Mouse (Mus musculus) kidney, embryonic 16.5 days (tissue): ENCODE data around the gene Nek11. TPM values are rescaled to one million over a fixed set of nuclear protein-coding genes. Genes with fewer than 3 reads are reported as not detected.

Experiments
- ATAC-seq: fragments of 200-750 bp; cut with Nextera tagmentation; 2 replicates; pipeline ENCODE4 v1.8.0; 2017; ENCODE audit warnings: moderate TSS enrichment; ENCODE audit not compliant: low FRiP score, low TSS enrichment
- H3K27ac ChIP-seq: fragments of 300-500 bp; sonication (generic); 2 replicates; pipeline ENCODE4 v1.5.1; 2014; ENCODE audit warnings: low read length
- H3K27me3 ChIP-seq: fragments of 300-500 bp; sonication (generic); 2 replicates; pipeline ENCODE4 v1.6.1; 2014; ENCODE audit warnings: low read length, control low read depth, mixed read lengths; ENCODE audit not compliant: insufficient read depth
- H3K36me3 ChIP-seq: fragments of 300-500 bp; sonication (generic); 2 replicates; pipeline ENCODE4 v1.6.1; 2014; ENCODE audit warnings: low read length, control low read depth, mixed read lengths; ENCODE audit not compliant: insufficient read depth
- H3K4me1 ChIP-seq: fragments of 300-500 bp; sonication (generic); 2 replicates; pipeline ENCODE4 v1.6.1; 2014; ENCODE audit warnings: low read length, control low read depth, mixed read lengths; ENCODE audit not compliant: insufficient read depth
- H3K4me2 ChIP-seq: fragments of 300-500 bp; sonication (generic); replicated peaks from 2 replicates; pipeline ENCODE4 v1.6.1; 2014; ENCODE audit warnings: low read depth, low read length
- H3K4me3 ChIP-seq: fragments of 300-500 bp; sonication (generic); 2 replicates; pipeline ENCODE4 v1.5.1; 2014; ENCODE audit warnings: mild to moderate bottlenecking, low read length
- H3K9ac ChIP-seq: fragments of 300-500 bp; sonication (generic); replicated peaks from 2 replicates; pipeline ENCODE4 v1.6.1; 2014; ENCODE audit warnings: low read length
- H3K9me3 ChIP-seq: fragments of 300-500 bp; sonication (generic); 2 replicates; pipeline ENCODE4 v1.6.1; 2016; ENCODE audit warnings: low read length, control low read depth
- WGBS: fragments of 180-500 bp; shearing (Covaris S2); extraction: QIAGEN DNeasy Blood & Tissue Kit; methylation state at CpG from one replicate; pipeline ENCODE4 v1.1.7; 2014; 5-methylcytosine and 5-hydroxymethylcytosine counted together
- polyA plus RNA-seq: library from polyadenylated mRNA; unstranded; fragments of >200 nt; fragmentation: Nextera tagmentation; extraction: Ambion mirVana; gene quantifications from 2 replicates; pipeline ENCODE4 v1.2.1, GENCODE M21; 2015

Gene Nek11
- polyA plus RNA-seq, 1 experiment from 2014 or later: 0.67 TPM

DNA sequence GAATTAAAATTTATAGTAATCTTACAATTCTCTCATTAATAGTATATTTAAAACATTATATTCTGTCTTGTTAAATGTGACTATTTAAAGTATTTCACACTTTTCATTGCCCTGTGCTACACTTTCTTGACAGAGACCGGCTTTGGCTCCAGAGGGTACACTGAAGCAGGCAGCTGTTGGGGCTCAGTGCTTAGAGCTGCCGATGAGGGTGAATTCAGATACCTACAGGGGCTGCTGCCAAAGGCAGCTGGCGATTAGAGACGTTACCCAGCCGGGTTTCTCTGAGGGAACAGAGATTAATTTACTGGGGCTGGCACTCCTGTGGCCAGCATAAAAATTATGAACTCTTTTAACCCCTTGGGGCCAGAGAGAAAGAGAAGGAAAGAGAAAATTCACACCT is 21.0 kb downstream of the Nek11 start:
- Histone ChIP-seq H3K4me2 (no peak overlapping the region), H3K4me3 (no peak overlapping the region), H3K9me3 (no peaks in the 10 kb centered on the region), H3K27me3 (no peaks in the 10 kb centered on the region), H3K4me1 (no peaks in the 10 kb centered on the region), H3K27ac (no peak overlapping the region), H3K9ac (no peak overlapping the region), H3K36me3 (no peaks in the 10 kb centered on the region)
- no peak for ATAC-seq
- 50% methylated on average over 5 of the region's 5 CpGs for WGBS

- H3K4me2 ChIP-seq: no peak overlapping the region
- no peak overlapping the region for H3K9ac ChIP-seq
- H3K9me3 ChIP-seq: no peaks in the 10 kb centered on the region
- no peaks in the 10 kb centered on the region for H3K36me3 ChIP-seq
- H3K4me3 ChIP-seq: no peak overlapping the region
- no peak overlapping the region for H3K27ac ChIP-seq
- ATAC-seq: no peak
- 77% methylated on average over 3 of the region's 3 CpGs for WGBS
- no peaks in the 10 kb centered on the region for H3K4me1 ChIP-seq
- H3K27me3 ChIP-seq: no peaks in the 10 kb centered on the region
These were observed 26.7 kb downstream of the Nek11 start for GRCm38 (mm10) chr9:105368605-105369004.

DNA sequence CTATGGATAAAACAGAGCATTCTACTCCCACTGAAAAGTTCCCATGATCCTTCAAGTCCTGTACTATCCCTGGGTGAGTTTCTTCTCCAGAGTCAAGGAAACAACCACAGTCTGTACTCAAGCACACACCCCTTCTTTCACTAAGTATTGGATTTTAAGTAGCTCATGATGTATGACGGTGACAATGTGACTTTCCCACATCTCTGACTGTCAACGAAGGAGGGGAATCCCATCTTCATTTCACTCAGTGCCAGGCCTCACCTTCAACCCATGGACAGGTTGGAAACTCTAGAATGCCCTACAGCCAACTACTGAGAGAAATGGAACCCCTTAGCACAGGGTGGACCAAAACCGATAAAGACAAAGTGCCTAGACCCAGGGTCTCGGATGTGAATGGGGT is 29.1 kb downstream of the Nek11 start:
- Histone ChIP-seq H3K27me3 (no peaks in the 10 kb centered on the region), H3K4me3 (no peak overlapping the region), H3K27ac (no peak overlapping the region), H3K9ac (no peak overlapping the region), H3K36me3 (no peaks in the 10 kb centered on the region), H3K4me2 (no peak overlapping the region), H3K4me1 (no peaks in the 10 kb centered on the region), H3K9me3 (no peaks in the 10 kb centered on the region)
- 88% methylated on average over 4 of the region's 4 CpGs for WGBS
- ATAC-seq: no peak

DNA sequence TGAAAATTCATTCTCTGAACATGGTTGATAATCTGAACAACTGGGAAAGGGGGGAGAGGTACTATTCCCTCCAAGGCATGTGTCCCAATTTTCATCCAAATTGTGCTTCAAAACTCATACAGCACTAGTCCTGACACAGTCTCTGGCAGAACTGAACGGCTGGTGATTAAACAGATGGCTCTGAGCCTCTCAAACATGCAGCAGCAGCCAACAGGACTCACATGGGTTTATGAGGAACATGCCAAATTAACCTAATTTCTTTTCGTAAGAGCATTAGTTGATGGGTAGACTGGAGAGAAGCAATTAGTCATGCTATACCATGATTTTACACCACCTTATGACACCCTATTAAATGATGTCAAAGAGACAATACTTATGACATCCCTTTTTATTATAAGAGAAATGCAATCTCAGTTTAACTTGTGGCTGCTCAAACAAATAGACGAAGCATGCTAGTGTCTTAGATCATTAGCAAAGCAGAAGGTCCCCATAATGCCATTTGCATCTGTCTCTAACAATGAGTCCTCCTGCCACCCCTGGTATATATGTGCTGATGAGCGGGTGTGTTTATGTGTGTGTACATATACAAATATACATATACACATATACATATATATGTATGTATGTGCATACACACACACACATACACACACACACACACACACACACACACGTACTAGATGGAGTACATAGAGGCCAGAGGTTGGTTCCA is 31.6 kb downstream of the Nek11 start:
- H3K4me2 ChIP-seq: no peak overlapping the region
- no peak overlapping the region for H3K27ac ChIP-seq
- 85% methylated on average over 5 of the region's 5 CpGs for WGBS
- no peaks in the 10 kb centered on the region for H3K36me3 ChIP-seq
- no peaks in the 10 kb centered on the region for H3K4me1 ChIP-seq
- H3K4me3 ChIP-seq: no peak overlapping the region
- H3K9me3 ChIP-seq: no peaks in the 10 kb centered on the region
- H3K9ac ChIP-seq: no peak overlapping the region
- ATAC-seq: no peak
- no peaks in the 10 kb centered on the region for H3K27me3 ChIP-seq

DNA sequence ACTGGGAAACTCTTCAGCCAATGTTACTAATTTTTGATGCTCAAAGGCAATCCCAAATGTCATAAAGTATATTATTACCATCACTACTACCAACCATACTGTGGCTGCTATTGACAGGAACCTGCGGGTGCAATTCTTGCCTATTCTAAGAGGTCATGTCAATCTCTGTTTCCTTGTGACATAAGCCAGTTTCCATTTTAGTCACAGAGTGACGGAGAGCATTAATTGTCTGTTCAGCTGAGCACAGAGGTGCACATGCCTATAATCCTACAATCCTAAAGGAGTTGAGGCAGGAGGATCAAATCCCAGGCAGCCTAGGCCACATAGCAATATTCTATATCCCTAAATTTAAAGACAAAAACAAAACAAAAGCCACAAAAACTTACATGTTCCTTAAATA is 33.1 kb downstream of the Nek11 start:
- 80% methylated on average over 2 of the region's 2 CpGs for WGBS
- H3K9ac ChIP-seq: no peak overlapping the region
- no peaks in the 10 kb centered on the region for H3K27me3 ChIP-seq
- no peaks in the 10 kb centered on the region for H3K4me1 ChIP-seq
- no peak for ATAC-seq
- no peaks in the 10 kb centered on the region for H3K36me3 ChIP-seq
- no peak overlapping the region for H3K4me3 ChIP-seq
- no peak overlapping the region for H3K27ac ChIP-seq
- no peak overlapping the region for H3K4me2 ChIP-seq
- H3K9me3 ChIP-seq: no peaks in the 10 kb centered on the region

GRCm38 (mm10) chr9:105349034-105349433 is 46.3 kb downstream of the Nek11 start:
- WGBS: 65% methylated on average over 5 of the region's 5 CpGs
- no peak overlapping the region for H3K9ac ChIP-seq
- no peak for ATAC-seq
- no peaks in the 10 kb centered on the region for H3K9me3 ChIP-seq
- H3K4me1 ChIP-seq: no peaks in the 10 kb centered on the region
- H3K4me2 ChIP-seq: no peak overlapping the region
- H3K4me3 ChIP-seq: no peak overlapping the region
- no peaks in the 10 kb centered on the region for H3K36me3 ChIP-seq
- no peaks in the 10 kb centered on the region for H3K27me3 ChIP-seq
- H3K27ac ChIP-seq: no peak overlapping the region

GRCm38 (mm10) chr9:105348242-105349031 is 46.9 kb downstream of the Nek11 start:
- no peak overlapping the region for H3K4me3 ChIP-seq
- 74% methylated on average over 10 of the region's 10 CpGs for WGBS
- H3K9me3 ChIP-seq: no peaks in the 10 kb centered on the region
- no peak for ATAC-seq
- no peak overlapping the region for H3K27ac ChIP-seq
- H3K4me1 ChIP-seq: no peaks in the 10 kb centered on the region
- H3K36me3 ChIP-seq: no peaks in the 10 kb centered on the region
- no peaks in the 10 kb centered on the region for H3K27me3 ChIP-seq
- no peak overlapping the region for H3K4me2 ChIP-seq
- H3K9ac ChIP-seq: no peak overlapping the region

- Histone ChIP-seq H3K27ac (no peak overlapping the region), H3K4me2 (no peak overlapping the region), H3K27me3 (no peaks in the 10 kb centered on the region), H3K9me3 (no peaks in the 10 kb centered on the region), H3K9ac (no peak overlapping the region), H3K36me3 (no peaks in the 10 kb centered on the region), H3K4me1 (no peaks in the 10 kb centered on the region), H3K4me3 (no peak overlapping the region)
- WGBS: 59% methylated on average over 10 of the region's 10 CpGs
- no peak for ATAC-seq
These were observed 52.2 kb downstream of the Nek11 start for GRCm38 (mm10) chr9:105342994-105343656.

GRCm38 (mm10) chr9:105342565-105342964 is 52.8 kb downstream of the Nek11 start:
- Histone ChIP-seq H3K4me3 (no peak overlapping the region), H3K27ac (no peak overlapping the region), H3K27me3 (no peaks in the 10 kb centered on the region), H3K4me2 (no peak overlapping the region), H3K36me3 (no peaks in the 10 kb centered on the region), H3K9ac (no peak overlapping the region), H3K9me3 (no peaks in the 10 kb centered on the region), H3K4me1 (no peaks in the 10 kb centered on the region)
- 81% methylated on average over 3 of the region's 3 CpGs for WGBS
- ATAC-seq: no peak
